Mouse (Mus musculus): ENCODE measurements at regions not wholly inside any gene's neighbourhood (a gene's known extent, or its start where the extent isn't known, plus 50 kb on each side); places are given as distances from the start of the nearest gene placed in this dataset.

DNA sequence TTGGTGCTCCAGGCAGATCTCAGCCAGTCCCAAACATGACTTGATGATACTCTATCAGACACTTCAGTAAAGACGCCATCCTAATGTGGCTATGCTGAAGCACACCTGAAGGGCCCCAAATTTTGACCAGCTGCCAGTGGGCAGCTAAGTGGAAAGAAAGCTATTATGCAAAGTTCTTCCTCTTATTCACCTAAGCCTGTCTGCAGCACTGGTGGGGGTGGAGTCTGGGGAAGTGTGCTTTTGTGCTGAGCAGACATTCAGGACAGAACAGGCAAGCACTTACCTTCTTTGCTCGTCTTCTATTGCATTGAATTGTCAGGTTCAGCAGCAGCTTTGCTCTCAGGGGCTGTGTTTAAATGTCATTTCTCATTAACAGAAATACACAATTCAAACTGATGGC, 200.7 kb downstream of the Pla2g4a start:
- no peak for DNase-seq

DNA sequence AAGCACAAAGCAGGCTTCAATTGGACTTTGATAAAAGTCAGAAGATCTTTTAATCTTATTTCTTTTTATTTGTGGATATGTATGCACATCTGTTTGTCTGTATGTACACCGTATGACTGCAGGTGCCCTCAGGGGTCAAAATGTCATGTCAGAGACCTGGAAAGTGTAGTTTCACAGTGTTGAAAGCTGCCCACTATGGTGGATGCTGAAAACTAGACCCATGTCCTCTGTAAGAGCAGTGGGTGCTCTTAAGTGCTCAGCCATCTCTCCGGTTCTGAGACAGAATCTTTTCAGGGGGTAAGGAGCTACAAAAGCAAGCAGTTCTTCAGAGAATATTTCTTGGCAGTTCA, 202.3 kb downstream of the Pla2g4a start:
- DNase-seq = no peak

DNA sequence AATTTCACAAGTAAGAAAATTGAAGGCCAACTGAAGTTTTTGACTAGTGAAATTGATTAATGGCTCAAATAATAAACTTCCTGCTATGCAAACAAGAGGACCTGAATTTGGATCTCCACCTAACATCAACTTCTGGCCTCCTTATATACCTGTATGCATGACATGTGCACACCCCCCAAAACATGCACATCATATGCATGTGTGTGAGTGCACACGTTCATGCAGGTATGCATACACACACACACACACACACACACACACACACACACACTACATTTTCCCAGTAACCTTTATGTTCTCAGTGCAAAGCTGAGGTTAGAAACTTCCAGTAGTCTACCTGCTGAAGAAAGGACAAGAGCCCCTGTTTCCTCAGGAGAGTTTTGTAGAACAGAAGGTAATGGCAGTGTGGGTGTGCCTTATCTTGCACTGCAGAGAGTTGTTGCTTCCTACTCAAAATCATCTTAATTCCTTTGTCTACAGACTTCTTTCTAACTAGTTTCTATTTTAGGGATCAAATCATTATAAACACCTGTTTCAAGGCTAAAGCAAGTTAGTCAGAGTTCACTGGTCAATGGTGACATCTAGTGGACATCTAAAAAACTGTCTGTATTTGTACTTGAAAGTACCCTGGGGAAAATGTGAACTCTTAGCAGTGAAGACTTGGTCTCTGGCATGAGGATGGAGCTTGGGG, 202.9 kb downstream of the Pla2g4a start:
- peak; percentile 26 for DNase-seq

DNA sequence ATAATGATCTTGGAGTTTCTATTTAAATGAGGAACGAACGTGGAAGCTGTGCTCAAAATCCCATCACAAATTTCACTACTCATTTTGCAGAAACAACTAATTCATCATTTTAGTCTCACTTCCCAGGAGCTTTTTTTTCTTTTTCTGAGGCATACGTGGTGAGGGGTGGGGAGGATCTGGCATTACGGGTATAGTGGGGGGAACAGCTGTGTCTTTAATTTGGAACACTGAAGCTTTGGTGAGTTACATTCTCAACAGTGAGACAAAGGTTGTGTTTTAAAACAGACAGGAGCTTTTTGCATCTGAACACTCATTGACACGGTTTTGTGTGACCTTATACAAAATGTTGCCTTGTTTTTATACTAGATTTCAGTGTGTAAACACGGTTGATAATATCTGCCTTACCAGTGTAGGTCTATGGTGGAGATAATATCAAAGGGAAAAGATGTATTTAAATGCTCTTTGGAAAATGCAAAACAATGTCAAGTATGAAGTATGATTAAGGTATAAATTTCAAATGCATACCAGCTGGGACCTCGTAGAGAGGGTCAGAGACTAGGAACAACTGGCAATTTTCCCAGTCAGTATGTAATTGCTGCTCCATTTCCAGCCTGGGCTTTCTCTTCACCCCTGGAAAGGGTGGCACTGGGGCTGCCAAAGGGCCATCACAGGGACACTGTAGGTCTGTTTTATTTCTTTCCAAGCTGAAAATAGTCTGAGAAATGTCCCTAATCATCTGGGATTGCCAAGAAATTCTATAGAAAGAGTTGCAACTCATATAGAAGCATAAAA, 207.6 kb downstream of the Pla2g4a start:
- peak; percentile 5 for DNase-seq

DNA sequence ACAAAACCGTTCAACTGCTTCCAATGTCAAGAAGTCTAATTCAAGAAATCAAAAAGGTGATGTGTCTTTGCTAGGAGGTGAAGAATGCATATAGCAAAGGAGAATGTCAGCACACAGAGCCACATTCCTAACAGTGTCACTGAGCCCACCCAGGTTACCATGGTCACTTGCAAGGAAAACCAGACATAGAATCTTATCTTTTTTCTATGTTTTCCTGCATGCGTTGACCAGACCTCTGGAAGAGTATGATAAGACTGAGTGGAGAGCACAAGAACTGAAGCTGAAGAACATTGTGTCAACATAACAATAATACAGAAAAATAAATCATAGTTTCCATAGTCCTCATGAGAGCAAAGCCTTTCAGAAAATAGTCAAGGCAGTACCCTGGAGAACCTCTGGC, 211.7 kb downstream of the Pla2g4a start:
- no peak for DNase-seq

DNA sequence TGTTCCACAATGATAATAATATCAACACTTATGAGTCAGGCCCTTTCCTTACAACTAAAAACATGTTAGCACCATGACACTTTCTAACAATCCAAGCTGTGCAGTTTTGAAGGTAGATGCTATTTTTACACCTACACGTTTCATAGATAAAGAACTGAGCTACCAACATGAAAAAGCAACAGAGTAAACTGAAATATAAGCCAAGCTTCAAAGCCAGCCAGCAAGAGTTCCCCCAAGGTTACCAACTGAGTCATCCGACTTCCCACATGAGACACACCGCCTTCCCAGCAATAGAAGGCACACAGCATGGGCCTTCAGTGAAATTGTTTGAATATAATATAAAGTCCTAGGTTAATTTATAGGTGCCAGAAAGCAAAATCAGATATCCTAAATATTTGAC, 222.1 kb downstream of the Pla2g4a start:
- no peak for DNase-seq

DNA sequence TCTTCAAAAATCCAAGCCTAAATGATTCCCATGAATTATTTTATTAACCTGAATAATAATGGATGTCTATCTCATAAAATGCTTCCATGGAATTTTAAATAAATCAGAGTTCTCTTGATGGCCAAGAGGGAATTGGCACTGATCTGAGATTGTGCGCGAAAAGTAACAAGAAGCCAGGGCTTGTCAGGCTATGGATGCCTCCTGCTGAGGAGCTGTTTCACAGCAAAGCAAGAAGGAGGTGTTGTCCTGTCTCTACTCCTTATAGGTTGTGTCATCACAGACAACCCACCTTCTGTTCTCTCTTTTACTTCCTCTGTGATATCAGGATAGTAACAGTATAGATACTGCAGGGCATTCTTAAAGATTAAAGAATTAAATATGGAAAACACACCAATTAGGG, 226.8 kb downstream of the Pla2g4a start:
- DNase-seq = peak; percentile 14

DNA sequence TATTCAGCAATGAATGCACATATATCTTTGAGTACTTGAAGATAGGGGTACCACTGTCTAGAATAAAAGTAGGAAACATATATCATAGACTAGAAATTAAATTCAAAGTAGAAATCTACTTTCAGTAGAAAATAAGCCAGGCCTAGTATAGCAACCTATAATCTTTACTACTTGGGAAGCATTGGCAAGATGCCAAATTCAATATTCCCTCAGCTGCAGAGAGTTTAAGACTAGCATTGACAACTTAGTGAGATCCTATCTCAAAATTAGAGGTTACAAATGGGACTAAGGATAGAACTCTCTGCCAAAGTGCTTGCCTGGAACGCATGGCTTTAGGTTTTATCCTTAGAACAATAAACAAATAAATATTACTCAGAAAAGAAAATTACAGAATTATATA, 245.9 kb downstream of the Pla2g4a start:
- DNase-seq = no peak

DNA sequence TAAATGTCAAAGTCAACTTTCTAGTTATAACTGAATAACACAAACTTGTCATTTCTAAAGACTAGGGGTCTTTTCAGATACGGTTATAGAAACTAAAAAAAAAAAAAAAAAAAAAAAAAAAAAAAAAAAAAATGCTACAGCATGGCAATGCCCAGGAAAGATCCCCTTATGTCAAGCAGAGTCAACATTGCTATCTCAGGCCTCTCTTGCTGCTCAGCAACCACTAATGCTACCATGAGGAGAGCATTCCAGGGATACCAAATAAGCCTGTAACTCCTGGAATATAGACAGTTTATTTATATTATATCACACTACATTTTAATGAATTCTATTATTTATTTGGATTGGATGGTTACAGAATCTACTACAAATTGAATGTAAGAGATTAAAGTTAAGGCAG, 248.8 kb downstream of the Pla2g4a start:
- no peak for DNase-seq

DNA sequence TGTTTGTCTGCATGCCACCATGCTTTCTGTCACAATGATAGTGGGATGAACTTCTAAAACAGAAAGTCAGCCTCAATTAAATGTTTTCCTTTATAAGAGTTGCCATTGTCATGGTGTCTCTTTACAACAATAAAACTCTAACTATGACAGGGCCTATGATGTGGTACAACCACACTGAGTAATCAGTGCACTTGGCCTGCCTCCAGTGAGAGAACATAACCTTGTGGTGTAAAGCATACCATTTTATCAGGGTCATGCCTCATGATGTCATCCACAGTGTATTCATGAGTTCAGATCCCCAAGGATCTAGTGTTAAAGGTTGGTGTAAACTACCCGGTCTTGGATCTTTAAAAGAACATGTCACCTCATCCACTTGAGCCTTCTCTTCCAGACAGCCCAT, 255.9 kb downstream of the Pla2g4a start:
- no peak for DNase-seq

DNA sequence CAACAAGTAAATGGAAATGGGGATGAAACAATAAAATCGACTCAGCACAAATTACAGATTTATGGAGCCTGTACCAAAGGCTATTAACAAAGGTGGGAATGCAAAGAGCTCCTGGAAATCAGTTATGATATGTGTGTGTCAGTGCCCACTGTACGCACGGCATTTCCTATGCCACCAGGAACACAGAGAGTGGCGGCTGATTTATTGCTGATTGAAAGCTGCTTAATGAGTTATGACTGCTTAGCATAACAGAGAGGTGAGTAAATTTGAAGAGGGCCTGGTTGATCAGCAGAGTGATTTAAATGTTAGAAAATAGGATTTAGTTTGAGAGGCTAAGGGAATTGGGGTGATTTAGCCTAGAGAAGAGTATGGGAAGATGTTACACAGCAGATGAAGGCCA, 261.7 kb downstream of the Pla2g4a start:
- DNase-seq = no peak

DNA sequence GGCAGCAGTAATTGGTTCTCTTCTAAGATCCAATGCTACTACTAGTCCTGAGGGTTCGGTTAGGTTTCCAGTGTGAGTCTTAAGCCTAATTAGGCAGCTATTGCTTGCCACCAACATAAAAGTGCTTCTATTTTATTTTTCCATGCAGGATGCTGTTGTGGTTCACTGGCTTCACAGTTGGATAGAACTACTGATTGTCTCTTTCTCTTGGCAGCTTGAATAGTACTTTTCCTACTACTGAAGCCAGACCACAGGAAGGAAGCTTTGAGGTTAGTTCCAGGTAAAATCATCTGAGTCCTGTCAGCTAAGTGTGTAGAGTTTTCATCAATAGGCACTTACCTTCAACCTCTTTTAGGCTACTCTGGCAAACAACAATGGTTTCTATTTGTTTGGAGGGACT, 286.9 kb downstream of the Pla2g4a start:
- DNase-seq = peak; percentile 60

DNA sequence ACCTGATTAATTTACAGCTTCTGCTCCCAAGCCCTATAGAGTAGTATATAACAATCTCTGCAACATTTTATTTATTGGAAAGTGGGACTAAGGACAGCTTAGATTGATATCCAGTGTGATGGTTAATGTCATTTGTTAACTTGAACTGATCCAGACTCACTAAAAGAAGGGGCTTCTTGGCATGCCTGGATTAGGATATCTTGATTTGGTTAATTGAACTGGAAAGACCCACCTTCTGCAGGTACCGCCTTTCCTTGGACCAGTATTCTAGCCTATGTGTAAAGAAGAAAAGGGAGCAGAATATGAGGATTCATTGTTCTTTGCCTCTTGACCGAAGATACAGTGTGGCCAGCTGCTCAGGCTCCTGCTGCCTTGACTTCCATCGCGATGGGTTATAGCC, 288.5 kb downstream of the Pla2g4a start:
- peak; percentile 24 for DNase-seq

DNA sequence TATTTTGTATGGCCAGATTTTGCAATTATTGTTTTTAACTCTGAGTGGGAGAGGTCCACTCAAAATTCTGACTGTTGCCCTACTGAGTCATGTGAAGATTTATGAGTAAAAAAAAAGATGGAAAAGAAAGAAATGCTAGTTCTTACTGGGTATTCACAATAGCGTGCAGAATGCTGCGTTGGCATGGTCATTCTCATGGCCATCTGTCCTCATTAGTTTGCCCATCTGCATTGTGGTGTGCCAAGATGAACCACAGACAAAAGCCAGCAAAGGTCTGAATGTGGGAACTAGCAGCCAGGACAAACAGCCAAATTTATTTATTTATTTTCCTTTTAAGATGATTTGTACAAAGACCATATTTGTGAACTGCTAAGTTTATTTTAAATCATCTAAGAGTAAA, 289.0 kb downstream of the Pla2g4a start:
- peak; percentile 96 for DNase-seq

DNA sequence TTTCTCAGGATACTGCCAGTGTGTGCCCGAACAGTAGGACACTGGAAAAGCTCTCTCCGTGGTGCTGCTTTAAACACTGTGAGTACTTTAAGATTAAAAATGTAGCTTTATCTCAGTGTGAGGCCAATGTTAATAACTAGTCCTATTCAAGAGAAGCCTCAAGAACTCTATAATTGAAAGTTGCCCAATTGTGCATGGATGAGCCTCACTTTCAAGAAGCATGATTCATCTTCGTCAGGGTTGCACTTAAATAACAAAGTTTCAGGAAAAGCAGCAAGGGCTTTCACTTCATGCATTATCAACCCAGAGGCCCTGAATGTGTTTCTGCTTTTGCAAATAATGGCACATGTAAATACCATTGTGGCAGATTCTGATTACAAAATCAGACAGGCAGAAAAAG, 290.0 kb downstream of the Pla2g4a start:
- peak; percentile 30 for DNase-seq

All from cerebellum, adult 9-11 months (tissue).